Mouse (Mus musculus): ENCODE data around the gene Abat. TPM values are rescaled to one million over a fixed set of nuclear protein-coding genes. Genes with fewer than 3 reads are reported as not detected.

The Abat gene
- polyA plus RNA-seq, 1 experiment, result 5.1 TPM

DNA sequence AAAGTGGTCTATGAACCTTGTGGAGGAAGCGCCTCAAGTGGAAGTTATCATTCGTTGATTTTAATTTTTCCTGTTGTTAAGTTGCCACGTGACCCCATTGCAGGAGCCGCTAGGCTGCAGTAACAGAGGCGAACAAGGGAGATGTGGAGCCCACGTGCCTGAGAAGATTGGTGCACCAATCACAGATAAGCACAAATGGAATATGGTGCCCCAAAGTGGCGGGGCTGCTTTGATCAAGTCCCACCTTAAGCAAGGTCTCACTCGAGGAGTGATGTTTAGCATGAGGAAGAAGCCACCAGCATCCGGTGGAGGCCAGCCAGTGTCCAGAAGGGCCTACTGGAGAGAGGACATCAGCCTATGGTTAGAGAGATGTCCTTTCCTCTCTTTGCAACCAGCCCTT is 19.2 kb downstream of the Abat start:
- H3K4me1 ChIP-seq (ENCODE audit: control insufficient read depth, insufficient read depth, insufficient read length), result no peaks in the 10 kb centered on the region
- TF ChIP-seq CTCF (IDR thresholded peaks at IDR 0.05; ENCODE audit: extremely low read depth, insufficient read depth, insufficient read length, insufficient replicate concordance), result no peak
- TF ChIP-seq POLR2A (IDR thresholded peaks at IDR 0.05; ENCODE audit: low read depth, low read length), result no peak
- H3K27ac ChIP-seq (ENCODE audit: insufficient read depth, low read length), result no peak overlapping the region
- 85% methylated on average over 9 of the region's 9 CpGs for WGBS
- H3K27me3 ChIP-seq (ENCODE audit: control insufficient read depth, insufficient read depth, low read length), result no peaks in the 10 kb centered on the region
- no peak for DNase-seq (ENCODE audit: low read depth in 1 of 2, low spot score in 2 of 2)
- no peaks in the 10 kb centered on the region for H3K36me3 ChIP-seq (ENCODE audit: control insufficient read depth, insufficient read depth, low read length)
- no peak overlapping the region for H3K4me3 ChIP-seq (ENCODE audit: extremely low read depth, insufficient read depth, insufficient read length)

- H3K4me3 ChIP-seq (ENCODE audit: extremely low read depth, insufficient read depth, insufficient read length), result no peak overlapping the region
- no peak for TF ChIP-seq CTCF (IDR thresholded peaks at IDR 0.05; ENCODE audit: extremely low read depth, insufficient read depth, insufficient read length, insufficient replicate concordance)
- H3K4me1 ChIP-seq (ENCODE audit: control insufficient read depth, insufficient read depth, insufficient read length), result no peaks in the 10 kb centered on the region
- 77% methylated on average over 7 of the region's 7 CpGs for WGBS
- H3K36me3 ChIP-seq (ENCODE audit: control insufficient read depth, insufficient read depth, low read length), result no peaks in the 10 kb centered on the region
- H3K27me3 ChIP-seq (ENCODE audit: control insufficient read depth, insufficient read depth, low read length), result no peaks in the 10 kb centered on the region
- DNase-seq (ENCODE audit: low read depth in 1 of 2, low spot score in 2 of 2), result no peak
- no peak overlapping the region for H3K27ac ChIP-seq (ENCODE audit: insufficient read depth, low read length)
Observed at GRCm38 (mm10) chr16:8532894-8533293, 19.7 kb downstream of the Abat start.

DNA sequence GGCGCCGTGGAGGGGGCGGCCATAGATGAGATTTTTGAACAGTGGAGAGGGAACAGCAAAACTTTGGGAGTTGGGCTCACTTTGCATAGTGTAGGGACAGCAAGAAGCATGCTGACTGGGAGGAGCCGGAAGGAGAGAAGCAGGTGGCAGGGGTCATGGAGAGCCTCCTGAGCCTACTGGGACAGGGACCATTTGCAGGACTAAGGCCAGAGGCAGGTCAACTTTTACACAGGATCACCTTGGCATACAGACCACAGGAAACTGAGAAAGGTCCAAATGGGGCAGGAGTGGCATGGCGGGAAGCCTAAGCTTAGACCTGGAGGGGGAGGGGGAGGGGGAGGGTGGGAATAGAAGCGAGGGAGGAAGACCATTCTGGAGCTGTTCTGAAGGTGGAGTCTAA is 20.2 kb downstream of the Abat start:
- Histone ChIP-seq H3K27ac (ENCODE audit: insufficient read depth, low read length) (no peak overlapping the region), H3K4me1 (ENCODE audit: control insufficient read depth, insufficient read depth, insufficient read length) (no peaks in the 10 kb centered on the region), H3K4me3 (ENCODE audit: extremely low read depth, insufficient read depth, insufficient read length) (no peak overlapping the region), H3K27me3 (ENCODE audit: control insufficient read depth, insufficient read depth, low read length) (no peaks in the 10 kb centered on the region), H3K36me3 (ENCODE audit: control insufficient read depth, insufficient read depth, low read length) (no peaks in the 10 kb centered on the region)
- 92% methylated on average over 6 of the region's 6 CpGs for WGBS
- TF ChIP-seq POLR2A (IDR thresholded peaks at IDR 0.05; ENCODE audit: low read depth, low read length) (no peak), CTCF (IDR thresholded peaks at IDR 0.05; ENCODE audit: extremely low read depth, insufficient read depth, insufficient read length, insufficient replicate concordance) (no peak)
- DNase-seq (ENCODE audit: low read depth in 1 of 2, low spot score in 2 of 2), result no peak

GRCm38 (mm10) chr16:8534466-8535200 is 21.4 kb downstream of the Abat start:
- no peaks in the 10 kb centered on the region for H3K4me1 ChIP-seq (ENCODE audit: control insufficient read depth, insufficient read depth, insufficient read length)
- no peak for DNase-seq (ENCODE audit: low read depth in 1 of 2, low spot score in 2 of 2)
- no peak overlapping the region for H3K4me3 ChIP-seq (ENCODE audit: extremely low read depth, insufficient read depth, insufficient read length)
- no peaks in the 10 kb centered on the region for H3K27me3 ChIP-seq (ENCODE audit: control insufficient read depth, insufficient read depth, low read length)
- H3K27ac ChIP-seq (ENCODE audit: insufficient read depth, low read length), result no peak overlapping the region
- WGBS, result 88% methylated on average over 11 of the region's 11 CpGs
- no peaks in the 10 kb centered on the region for H3K36me3 ChIP-seq (ENCODE audit: control insufficient read depth, insufficient read depth, low read length)
- no peak for TF ChIP-seq CTCF (IDR thresholded peaks at IDR 0.05; ENCODE audit: extremely low read depth, insufficient read depth, insufficient read length, insufficient replicate concordance)
- TF ChIP-seq POLR2A (IDR thresholded peaks at IDR 0.05; ENCODE audit: low read depth, low read length), result no peak

DNA sequence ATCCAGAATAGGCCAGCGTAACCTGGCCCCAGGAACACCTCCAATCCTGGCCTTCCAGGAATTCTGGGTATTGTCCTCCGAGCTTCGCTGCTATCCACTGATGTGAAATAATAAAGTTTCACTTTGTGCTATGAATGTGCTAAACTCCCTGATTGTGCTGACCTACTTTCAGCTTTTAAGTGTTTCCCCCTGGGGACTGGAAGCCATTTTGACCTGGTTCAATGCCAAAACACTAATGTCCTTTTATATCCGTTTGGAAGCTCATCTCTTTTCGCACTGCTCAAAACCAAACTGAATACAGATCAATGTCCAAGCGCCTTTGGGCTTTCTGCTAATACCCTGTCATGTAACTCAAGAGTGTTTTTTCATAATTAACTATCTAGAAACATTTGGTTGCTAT is 22.2 kb downstream of the Abat start:
- Histone ChIP-seq H3K27ac (ENCODE audit: insufficient read depth, low read length) (no peak overlapping the region), H3K36me3 (ENCODE audit: control insufficient read depth, insufficient read depth, low read length) (no peaks in the 10 kb centered on the region), H3K4me3 (ENCODE audit: extremely low read depth, insufficient read depth, insufficient read length) (no peak overlapping the region), H3K27me3 (ENCODE audit: control insufficient read depth, insufficient read depth, low read length) (no peaks in the 10 kb centered on the region), H3K4me1 (ENCODE audit: control insufficient read depth, insufficient read depth, insufficient read length) (no peaks in the 10 kb centered on the region)
- 91% methylated on average over 6 of the region's 6 CpGs for WGBS
- no peak for DNase-seq (ENCODE audit: low read depth in 1 of 2, low spot score in 2 of 2)
- no peak for TF ChIP-seq CTCF (IDR thresholded peaks at IDR 0.05; ENCODE audit: extremely low read depth, insufficient read depth, insufficient read length, insufficient replicate concordance)

DNA sequence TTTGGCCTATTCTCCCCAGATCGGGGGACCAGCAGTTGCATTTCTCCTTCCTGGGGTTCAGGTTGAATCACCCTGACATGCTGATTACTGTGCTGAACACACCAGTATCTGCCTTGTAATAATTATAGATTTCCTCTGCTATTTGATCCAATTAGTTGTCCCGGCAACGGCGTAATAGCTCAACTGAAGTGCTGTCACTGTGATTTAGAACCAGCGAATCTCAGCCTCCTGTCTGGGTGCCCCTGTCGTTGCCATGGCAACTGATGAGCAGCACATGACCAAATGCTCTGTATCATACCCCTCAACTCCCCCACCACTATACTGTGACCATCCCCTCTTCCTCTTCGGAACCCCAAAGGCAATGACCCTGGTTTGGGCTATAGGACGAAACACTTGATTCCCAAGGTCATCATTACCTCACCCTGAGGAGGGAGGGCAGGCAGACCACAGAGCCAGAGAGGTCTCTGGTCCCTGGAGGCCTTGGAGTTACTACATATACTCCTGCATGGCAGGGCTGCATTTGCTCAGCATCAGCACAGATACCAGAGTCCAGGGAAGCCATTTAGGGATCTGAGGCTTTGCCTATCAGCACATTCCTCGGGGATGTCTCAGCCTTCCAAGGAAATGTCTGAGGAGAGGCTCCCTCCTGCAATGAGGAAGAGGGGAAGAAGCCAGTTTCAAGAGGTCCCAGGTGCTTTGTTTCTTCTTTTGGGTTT is 26.1 kb downstream of the Abat start:
- Histone ChIP-seq H3K36me3 (ENCODE audit: control insufficient read depth, insufficient read depth, low read length) (no peaks in the 10 kb centered on the region), H3K27me3 (ENCODE audit: control insufficient read depth, insufficient read depth, low read length) (no peaks in the 10 kb centered on the region), H3K4me3 (ENCODE audit: extremely low read depth, insufficient read depth, insufficient read length) (no peak overlapping the region), H3K4me1 (ENCODE audit: control insufficient read depth, insufficient read depth, insufficient read length) (no peaks in the 10 kb centered on the region), H3K27ac (ENCODE audit: insufficient read depth, low read length) (no peak overlapping the region)
- TF ChIP-seq POLR2A (IDR thresholded peaks at IDR 0.05; ENCODE audit: low read depth, low read length) (no peak), CTCF (IDR thresholded peaks at IDR 0.05; ENCODE audit: extremely low read depth, insufficient read depth, insufficient read length, insufficient replicate concordance) (no peak)
- DNase-seq (ENCODE audit: low read depth in 1 of 2, low spot score in 2 of 2), result no peak
- WGBS, result 64% methylated on average over 9 of the region's 9 CpGs

GRCm38 (mm10) chr16:8540859-8541314 is 27.7 kb downstream of the Abat start:
- DNase-seq (ENCODE audit: low read depth in 1 of 2, low spot score in 2 of 2), result no peak
- TF ChIP-seq CTCF (IDR thresholded peaks at IDR 0.05; ENCODE audit: extremely low read depth, insufficient read depth, insufficient read length, insufficient replicate concordance) (no peak), POLR2A (IDR thresholded peaks at IDR 0.05; ENCODE audit: low read depth, low read length) (no peak)
- WGBS, result 71% methylated on average over 3 of the region's 3 CpGs
- Histone ChIP-seq H3K36me3 (ENCODE audit: control insufficient read depth, insufficient read depth, low read length) (no peaks in the 10 kb centered on the region), H3K4me1 (ENCODE audit: control insufficient read depth, insufficient read depth, insufficient read length) (no peaks in the 10 kb centered on the region), H3K27me3 (ENCODE audit: control insufficient read depth, insufficient read depth, low read length) (no peaks in the 10 kb centered on the region), H3K27ac (ENCODE audit: insufficient read depth, low read length) (no peak overlapping the region), H3K4me3 (ENCODE audit: extremely low read depth, insufficient read depth, insufficient read length) (no peak overlapping the region)

All from spleen, adult 2 months (tissue).